Mouse (Mus musculus): Measurements from ENCODE around the gene Grid1.

Grid1 gene

DNA sequence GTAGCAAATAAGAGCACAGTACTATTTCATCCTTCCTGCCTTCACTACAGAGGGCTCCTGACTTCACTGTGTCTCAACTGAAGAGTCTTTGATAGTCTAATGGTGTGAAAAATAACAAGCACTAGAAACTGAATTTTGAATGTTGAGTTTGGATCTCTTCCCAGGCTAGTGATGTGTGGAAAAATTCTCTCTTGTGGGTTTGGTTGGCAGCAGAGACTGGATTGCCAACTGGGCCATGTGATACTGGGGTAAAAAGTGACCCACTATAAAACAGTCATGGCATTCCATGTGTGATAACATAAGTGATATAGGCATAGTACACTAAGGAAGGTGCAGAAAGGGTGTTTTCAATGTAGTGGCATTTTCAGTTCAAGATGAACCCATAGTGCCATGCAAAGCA lies 699.5 kb downstream of the Grid1 start:
- no peak for DNase-seq

DNA sequence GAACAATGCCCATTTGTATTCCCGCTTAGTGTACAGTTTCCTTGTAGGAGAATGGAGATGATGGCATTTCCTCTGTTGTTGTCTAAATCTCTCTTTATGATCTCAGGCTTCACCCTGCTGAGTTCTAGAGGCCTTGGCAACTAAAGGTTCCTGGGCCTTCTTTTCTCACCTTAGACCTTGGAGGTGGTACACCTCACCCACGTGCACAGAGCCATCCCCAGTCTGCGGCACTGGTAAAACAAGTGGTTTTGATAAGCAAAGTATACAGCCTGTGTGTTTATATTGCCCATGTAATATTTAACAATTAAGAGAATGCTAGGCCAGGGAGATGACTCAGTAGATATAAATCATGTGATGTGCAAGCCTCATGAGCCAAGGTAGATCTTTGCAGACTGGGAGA lies 718.9 kb downstream of the Grid1 start:
- DNase-seq: no peak

DNA sequence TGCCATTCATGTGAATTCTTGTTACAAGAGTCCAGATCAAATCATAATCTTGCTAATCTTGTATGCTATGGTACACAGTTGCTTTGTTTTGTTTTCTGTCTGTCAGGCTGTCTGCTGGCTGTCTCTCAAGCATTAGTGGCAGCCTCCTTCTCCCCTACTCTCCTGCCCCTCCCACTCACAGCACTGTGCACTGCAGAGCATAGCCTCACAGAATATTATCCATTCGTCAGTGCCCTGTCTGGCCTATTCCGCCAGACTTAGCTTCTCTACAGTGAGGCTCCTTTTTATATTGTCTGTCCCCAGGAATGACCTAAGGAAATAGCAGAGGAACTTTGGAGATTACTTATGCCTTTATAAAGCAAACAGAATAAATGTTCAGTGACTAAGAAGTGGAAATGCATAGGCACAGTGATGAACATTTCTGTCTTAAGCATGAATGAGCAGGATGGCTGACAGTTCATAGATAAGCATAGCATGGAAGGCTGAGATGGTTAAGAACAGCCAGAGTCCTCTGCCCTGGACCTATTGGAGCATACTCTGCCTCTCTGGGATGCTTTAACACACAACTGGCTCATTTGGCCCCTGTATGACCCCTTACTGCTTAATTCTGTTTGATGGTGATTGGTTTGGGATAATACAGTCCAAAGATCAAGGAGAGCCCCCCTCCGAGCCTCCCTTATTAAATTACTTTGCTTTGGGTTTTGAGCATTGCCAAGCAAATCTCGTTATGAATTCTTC lies 721.5 kb downstream of the Grid1 start:
- DNase-seq: no peak

DNA sequence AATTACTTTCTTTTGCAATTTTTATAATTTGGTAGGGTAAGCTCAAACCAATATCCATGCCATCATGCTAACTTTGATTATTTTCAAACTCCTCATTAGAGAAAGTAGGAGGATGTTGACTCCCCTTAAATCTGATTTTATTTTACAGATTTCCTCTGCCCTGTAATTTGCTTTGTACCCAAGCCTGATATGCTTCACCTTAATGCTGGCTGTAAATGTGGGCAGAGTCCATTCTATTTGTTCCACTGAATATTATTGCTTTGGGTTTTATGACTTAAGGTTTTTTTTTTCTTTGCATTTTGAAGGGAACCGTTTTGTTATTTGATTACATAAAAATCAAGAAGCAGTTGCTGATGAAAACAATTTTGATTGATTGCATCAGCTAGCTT lies 722.1 kb downstream of the Grid1 start:
- DNase-seq: no peak

DNA sequence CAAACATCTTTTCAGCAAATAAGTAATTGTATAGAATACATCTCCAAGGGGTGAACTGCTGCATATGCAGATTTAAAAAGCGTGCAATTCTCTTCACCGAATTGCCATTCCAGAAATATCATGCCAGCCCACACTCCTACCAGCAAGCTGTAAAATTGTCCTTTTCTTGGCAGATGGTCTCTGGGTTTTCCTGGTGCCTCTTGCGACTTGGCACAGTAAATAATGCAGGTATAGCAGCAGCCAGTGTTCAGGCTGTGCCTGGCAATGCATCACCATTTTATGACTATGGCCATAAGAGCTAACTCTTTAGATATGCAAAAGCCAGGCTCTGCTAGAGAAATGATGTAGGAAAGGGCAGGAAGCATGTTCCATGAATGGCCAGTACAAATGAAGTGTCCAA lies 734.4 kb downstream of the Grid1 start:
- DNase-seq: no peak

DNA sequence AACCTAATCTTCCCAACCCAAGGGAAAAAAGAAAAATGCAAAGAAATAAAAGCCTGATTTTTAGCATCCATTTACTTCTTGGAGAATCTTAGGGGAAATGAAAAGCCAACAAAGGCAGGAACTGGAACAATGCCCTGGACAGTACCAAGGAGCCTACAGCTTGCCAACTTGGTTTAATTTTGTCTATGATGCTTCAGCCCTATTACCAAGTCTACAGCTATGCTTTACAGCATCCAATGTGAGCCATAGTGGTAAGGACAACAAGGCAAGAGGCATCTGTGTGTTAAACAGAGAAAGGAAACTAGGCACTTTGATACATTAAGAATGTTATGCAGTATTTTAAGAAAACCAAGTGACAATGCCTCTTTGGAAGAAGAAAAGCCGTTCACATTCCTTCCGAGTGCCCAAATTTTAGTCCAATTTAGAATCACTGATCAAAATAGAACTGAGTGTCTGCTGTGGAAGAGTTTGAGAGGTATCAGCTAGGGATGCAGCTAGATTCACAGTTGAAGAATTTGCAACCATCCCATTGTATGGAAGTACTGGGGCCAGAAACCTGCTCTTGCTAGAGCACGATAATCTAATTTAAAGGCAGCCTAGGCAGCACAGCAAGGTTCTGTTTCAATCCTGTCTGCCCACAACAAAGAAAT lies 741.5 kb downstream of the Grid1 start:
- DNase-seq: no peak

DNA sequence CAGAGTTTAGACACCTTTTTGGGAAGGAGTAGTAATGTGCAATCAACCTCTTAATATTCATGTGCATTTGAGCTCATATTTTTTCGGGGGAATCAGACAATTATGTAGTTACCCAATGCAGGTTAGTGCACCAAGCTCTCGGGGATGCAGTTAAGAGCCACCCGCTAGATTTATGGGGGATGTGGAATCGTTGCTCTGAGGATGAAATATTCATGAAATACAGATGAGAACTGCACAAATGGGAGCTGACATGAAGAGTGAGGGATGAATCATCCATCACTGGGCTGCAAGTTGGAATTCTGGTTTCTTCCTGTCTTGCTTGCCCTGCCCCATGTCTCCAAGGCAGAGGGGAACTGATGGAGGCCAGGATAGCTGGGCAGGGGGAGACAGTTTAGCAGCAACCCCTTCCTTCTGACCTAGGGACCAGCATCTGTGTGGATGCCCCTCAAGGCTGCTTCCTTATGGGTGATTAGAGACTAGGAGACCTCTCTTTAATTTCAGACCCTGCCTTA lies 753.1 kb downstream of the Grid1 start:
- no peak for DNase-seq

DNA sequence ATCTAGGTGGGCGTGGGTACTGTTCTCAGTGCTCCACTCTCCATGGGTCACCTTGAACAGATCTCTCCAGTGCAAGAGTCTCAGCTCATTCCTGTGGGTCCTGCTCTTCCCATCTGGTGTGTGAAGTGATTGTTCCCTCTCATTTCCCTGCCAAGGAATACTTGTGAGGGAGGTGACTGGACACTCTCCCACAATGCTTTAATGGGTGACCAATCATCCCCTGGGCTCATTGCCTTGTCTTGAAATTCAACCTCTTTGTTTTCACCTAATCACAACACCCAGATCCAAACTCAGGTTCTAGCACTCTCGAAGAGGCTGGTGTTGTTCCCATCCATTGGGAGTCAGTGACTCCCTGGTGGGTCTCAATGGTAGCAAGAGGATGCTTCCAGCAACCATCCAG lies 754.6 kb downstream of the Grid1 start:
- no peak for DNase-seq

DNA sequence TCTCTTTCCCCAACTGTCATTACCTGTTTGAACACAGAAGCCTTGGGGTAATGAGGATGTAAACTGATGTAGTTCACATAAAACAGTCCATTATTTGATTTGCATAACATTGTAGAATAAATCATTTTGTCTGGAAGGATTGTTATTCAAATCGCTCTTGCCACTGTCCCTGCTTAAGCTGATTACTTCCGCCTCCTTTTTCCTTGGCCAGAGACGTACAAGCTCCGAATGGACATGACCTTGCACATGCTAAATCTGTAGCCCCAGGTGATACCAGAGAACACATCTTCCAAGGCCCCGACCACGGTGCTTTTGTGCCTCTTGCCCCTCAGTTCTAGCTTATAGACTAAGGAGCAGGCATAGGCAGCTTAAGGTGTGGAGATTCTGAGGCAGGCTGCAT lies 755.4 kb downstream of the Grid1 start:
- DNase-seq: no peak

DNA sequence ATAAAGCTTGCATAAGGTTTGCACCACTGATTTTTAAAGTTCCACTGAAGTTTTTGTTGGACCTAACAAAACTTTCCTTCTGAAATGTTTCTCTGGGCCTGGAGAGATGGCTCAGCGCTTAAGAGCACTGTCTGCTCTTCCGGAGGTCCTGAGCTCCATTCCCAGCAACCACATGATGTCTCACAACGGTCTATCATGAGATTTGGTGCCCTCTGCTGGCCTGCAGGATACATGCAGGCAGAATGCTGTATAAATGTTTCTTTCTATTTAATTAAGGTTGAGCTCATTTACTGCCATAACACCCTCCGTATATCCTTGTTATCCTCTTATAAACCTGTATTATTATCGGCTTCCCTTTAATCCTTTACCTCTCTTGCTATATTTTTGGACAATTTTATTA lies 805.8 kb downstream of the Grid1 start:
- DNase-seq: no peak

Data from thymus, postnatal 14 days (tissue).